Mouse (Mus musculus) G1E-ER4 (cell line): Measurements from ENCODE around the gene 9430097D07Rik. TPM values are rescaled to one million over a fixed set of nuclear protein-coding genes. Genes with fewer than 3 reads are reported as not detected.

ENCODE experiments used
- GATA1 ChIP-seq: IDR thresholded peaks from one replicate; pipeline ENCODE4 v1.8.0; 2012; ENCODE audit warnings: low read length, inconsistent platforms
- polyA plus RNA-seq: library from polyadenylated mRNA; stranded (reverse); fragments of >175 nt; gene quantifications from 2 replicates; pipeline ENCODE4 v1.2.3, GENCODE M21; 2012

9430097D07Rik gene
- polyA plus RNA-seq, 1 experiment = not detected

- no peak for TF ChIP-seq GATA1
These were observed 29.1 kb upstream of the 9430097D07Rik start for GRCm38 (mm10) chr2:32604631-32605030.

- no peak for TF ChIP-seq GATA1
These were observed 27.1 kb upstream of the 9430097D07Rik start for GRCm38 (mm10) chr2:32602600-32603054.

GRCm38 (mm10) chr2:32601417-32602065 is 26.1 kb upstream of the 9430097D07Rik start:
- no peak for TF ChIP-seq GATA1

- no peak for TF ChIP-seq GATA1
These were observed 23.9 kb upstream of the 9430097D07Rik start, which contains the start of gene St6galnac6 for GRCm38 (mm10) chr2:32599409-32599808. Gene St6galnac6 (plus strand): TSS chr2:32599709.

- TF ChIP-seq GATA1 = no peak
These were observed 23.0 kb upstream of the 9430097D07Rik start for GRCm38 (mm10) chr2:32598506-32598905.

- TF ChIP-seq GATA1 = no peak
These were observed 22.2 kb upstream of the 9430097D07Rik start for GRCm38 (mm10) chr2:32597699-32598098.

- no peak for TF ChIP-seq GATA1
These were observed 21.8 kb upstream of the 9430097D07Rik start for GRCm38 (mm10) chr2:32597248-32597647.

GRCm38 (mm10) chr2:32596725-32597124 is 21.2 kb upstream of the 9430097D07Rik start:
- TF ChIP-seq GATA1 = no peak

GRCm38 (mm10) chr2:32591249-32591648 is 15.8 kb upstream of the 9430097D07Rik start:
- no peak for TF ChIP-seq GATA1

GRCm38 (mm10) chr2:32590224-32590623 is 14.7 kb upstream of the 9430097D07Rik start:
- no peak for TF ChIP-seq GATA1

- TF ChIP-seq GATA1 = no peak
These were observed 13.8 kb upstream of the 9430097D07Rik start for GRCm38 (mm10) chr2:32589213-32589795.

GRCm38 (mm10) chr2:32587731-32588321 is 12.3 kb upstream of the 9430097D07Rik start:
- TF ChIP-seq GATA1 = no peak

GRCm38 (mm10) chr2:32586871-32587351 is 11.4 kb upstream of the 9430097D07Rik start, which contains the start of gene St6galnac4:
Gene St6galnac4 (plus strand): TSS chr2:32587095.
- TF ChIP-seq GATA1 = no peak

- no peak for TF ChIP-seq GATA1
These were observed 9.7 kb upstream of the 9430097D07Rik start for GRCm38 (mm10) chr2:32585149-32585714.

- TF ChIP-seq GATA1 = no peak
These were observed 7.6 kb upstream of the 9430097D07Rik start for GRCm38 (mm10) chr2:32582830-32583799.
